In the genomic region with DNA sequence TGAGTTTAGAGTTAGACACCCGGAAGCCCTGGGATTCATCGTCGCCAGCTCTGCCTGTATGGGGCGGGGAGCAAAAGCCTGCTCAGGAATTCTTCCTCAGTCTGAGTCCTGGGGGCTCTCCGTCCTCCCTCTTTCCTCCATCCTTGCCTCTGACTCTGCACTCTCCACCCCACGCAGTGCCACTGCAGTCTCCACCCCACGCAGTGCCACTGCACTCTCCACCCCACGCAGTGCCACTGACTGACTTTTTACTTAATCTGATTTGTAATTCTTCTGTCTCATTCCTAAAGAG, we compare ENCODE assay signal across 7 mouse cellular contexts. TPM values are rescaled to one million over a fixed set of nuclear protein-coding genes. Genes with fewer than 3 reads are reported as not detected.
A peak's percentile ranks its signal among the peaks of the same experiment; 100 is the strongest.
DNase-seq lines count a peak whose midpoint lies in the region; ATAC-seq lines count a peak whose summit lies in the region.

No protein-coding gene starts in this region.

- H3K4me1 ChIP-seq in lung, embryonic 15.5 days, result peaks cover 13% of the 10 kb centered on the region; the same call in 1 of the 2 replicates
- H3K4me1 ChIP-seq in forebrain, embryonic 14.5 days (ENCODE audit: control insufficient read depth, insufficient read depth, low read length), result peaks cover 8% of the 10 kb centered on the region; the same call in 1 of the 2 replicates
- H3K4me1 ChIP-seq in limb, embryonic 11.5 days (ENCODE audit: control insufficient read depth, insufficient read depth, low read length), result no peaks in the 10 kb centered on the region
- H3K4me1 ChIP-seq in stomach, embryonic 15.5 days, result peaks cover 7% of the 10 kb centered on the region; the same call in 1 of the 2 replicates

- H3K9ac ChIP-seq in lung, embryonic 15.5 days, result no peak overlapping the region
- peak overlapping the region; percentile 45 for H3K9ac ChIP-seq in forebrain, embryonic 14.5 days (ENCODE audit: low read length)
- H3K9ac ChIP-seq in limb, embryonic 11.5 days (ENCODE audit: low read length), result peak overlapping the region; percentile 8; the same call in 1 of the 2 replicates
- H3K9ac ChIP-seq in stomach, embryonic 15.5 days, result no peak overlapping the region

- WGBS in lung, embryonic 15.5 days, result 2% methylated on average over 8 of the region's 8 CpGs
- WGBS in forebrain, embryonic 14.5 days, result 4% methylated on average over 8 of the region's 8 CpGs
- 4% methylated on average over 8 of the region's 8 CpGs for WGBS in limb, embryonic 11.5 days
- 2% methylated on average over 8 of the region's 8 CpGs for WGBS in stomach, embryonic 15.5 days

- no peaks in the 10 kb centered on the region for H3K27me3 ChIP-seq in lung, embryonic 15.5 days
- H3K27me3 ChIP-seq in forebrain, embryonic 14.5 days (replicated peaks; ENCODE audit: control insufficient read depth, insufficient read depth, low read length), result no peaks in the 10 kb centered on the region
- no peaks in the 10 kb centered on the region for H3K27me3 ChIP-seq in limb, embryonic 11.5 days (ENCODE audit: control insufficient read depth, insufficient read depth, low read length)
- no peaks in the 10 kb centered on the region for H3K27me3 ChIP-seq in stomach, embryonic 15.5 days (replicated peaks)

- no peak for DNase-seq in lung, postnatal 25 days (ENCODE audit: low spot score)
- no peak for DNase-seq in forebrain, embryonic 14.5 days (ENCODE audit: low spot score)
- DNase-seq in limb, embryonic 11.5 days (ENCODE audit: low spot score), result peak; percentile 36
- DNase-seq in ovary, postnatal 36 days (ENCODE audit: low spot score), result no peak
- no peak for DNase-seq in layer of hippocampus, adult 9-10 months (ENCODE audit: low spot score)

- H3K9me3 ChIP-seq in lung, embryonic 15.5 days, result no peaks in the 10 kb centered on the region
- H3K9me3 ChIP-seq in forebrain, embryonic 14.5 days (replicated peaks; ENCODE audit: control insufficient read depth, low read length), result no peaks in the 10 kb centered on the region
- H3K9me3 ChIP-seq in limb, embryonic 11.5 days (ENCODE audit: control insufficient read depth, low read length), result no peaks in the 10 kb centered on the region
- H3K9me3 ChIP-seq in stomach, embryonic 15.5 days, result no peaks in the 10 kb centered on the region

- no peaks in the 10 kb centered on the region for H3K36me3 ChIP-seq in lung, embryonic 15.5 days
- no peaks in the 10 kb centered on the region for H3K36me3 ChIP-seq in forebrain, embryonic 14.5 days (ENCODE audit: control insufficient read depth, insufficient read depth, low read length)
- H3K36me3 ChIP-seq in limb, embryonic 11.5 days (ENCODE audit: control insufficient read depth, insufficient read depth, low read length), result no peaks in the 10 kb centered on the region
- no peaks in the 10 kb centered on the region for H3K36me3 ChIP-seq in stomach, embryonic 15.5 days

- peak overlapping the region; percentile 21 for H3K4me3 ChIP-seq in lung, embryonic 15.5 days
- H3K4me3 ChIP-seq in forebrain, embryonic 14.5 days (ENCODE audit: low read depth, low read length), result peak overlapping the region; percentile 9; the same call in 1 of the 2 replicates
- 0 out of 2 replicates have a peak overlapping the region, but pooled peaks have one; percentile 5 for H3K4me3 ChIP-seq in limb, embryonic 11.5 days (ENCODE audit: low read depth, low read length)
- peak overlapping the region; percentile 28 for H3K4me3 ChIP-seq in stomach, embryonic 15.5 days (replicated peaks)

- H3K4me2 ChIP-seq in lung, embryonic 15.5 days, result peak overlapping the region; percentile 49
- H3K4me2 ChIP-seq in forebrain, embryonic 14.5 days (ENCODE audit: low read length), result peak overlapping the region; percentile 40
- H3K4me2 ChIP-seq in limb, embryonic 11.5 days (ENCODE audit: low read depth, severe bottlenecking), result peak overlapping the region; percentile 35
- H3K4me2 ChIP-seq in stomach, embryonic 15.5 days, result peak overlapping the region; percentile 56

- H3K27ac ChIP-seq in lung, embryonic 15.5 days, result no peak overlapping the region
- H3K27ac ChIP-seq in forebrain, embryonic 14.5 days (ENCODE audit: low read depth, low read length), result no peak overlapping the region
- no peak overlapping the region for H3K27ac ChIP-seq in limb, embryonic 11.5 days (replicated peaks; ENCODE audit: low read depth, low read length)
- no peak overlapping the region for H3K27ac ChIP-seq in stomach, embryonic 15.5 days

- no peak for ATAC-seq in lung, embryonic 15.5 days (ENCODE audit: borderline replicate concordance, extremely low read depth, low FRiP score, low TSS enrichment)
- no peak for ATAC-seq in forebrain, embryonic 14.5 days
- no peak for ATAC-seq in limb, embryonic 11.5 days (ENCODE audit: insufficient number of reproducible peaks, low FRiP score, low TSS enrichment, low read depth)
- no peak for ATAC-seq in stomach, embryonic 15.5 days (ENCODE audit: insufficient read depth, low FRiP score, low read depth)

RNA-seq across cellular contexts. Expression of gene 4933402J07Rik, which starts 6.9 kb away (rescaled TPM):
- polyA plus RNA-seq in lung, embryonic 15.5 days (2015; fragmentation: Nextera tagmentation; extraction: Ambion mirVana), result not detected in 2 replicates
- polyA plus RNA-seq in forebrain, embryonic 14.5 days (2014; fragmentation: Nextera tagmentation; extraction: Ambion mirVana), result not detected in 2 replicates
- not detected in 2 replicates for polyA plus RNA-seq in limb, embryonic 11.5 days (2014; fragmentation: Nextera tagmentation; extraction: Ambion mirVana)
- not detected in 2 replicates for polyA plus RNA-seq in stomach, embryonic 15.5 days (2015; fragmentation: Nextera tagmentation; extraction: Ambion mirVana)

Comparison
In these comparisons a context has a peak if more than half of its experiments do, and no peak if none do; other contexts are left out.
1. H3K9ac ChIP-seq: peak in forebrain, embryonic 14.5 days (single experiment) and limb, embryonic 11.5 days (single experiment); none in lung, embryonic 15.5 days (single experiment) and stomach, embryonic 15.5 days (single experiment).
2. Peak in every context shown above with its lines, with median percentiles within 50 percentile points of each other: H3K4me2 ChIP-seq and H3K4me3 ChIP-seq.